Mouse (Mus musculus) olfactory bulb, adult 2 months (tissue): ENCODE measurements around the gene Lage3.

Experiments
- CTCF ChIP-seq: fragments of 200-500 bp; IDR thresholded peaks from 2 replicates; pipeline ENCODE4 v1.5.1; 2012; ENCODE audit warnings: low read depth, mild to moderate bottlenecking, low read length, moderate library complexity; ENCODE audit not compliant: insufficient read depth
- POLR2A ChIP-seq: fragments of 200-500 bp; IDR thresholded peaks from 2 replicates; pipeline ENCODE4 v1.6.1; 2012; ENCODE audit warnings: mild to moderate bottlenecking, low read depth, low read length, moderate library complexity; ENCODE audit not compliant: insufficient read depth

GRCm38 (mm10) chrX:74392535-74393443 lies 39.4 kb upstream of the Lage3 start, which contains the start of the genes Fam3a and Ikbkg:
- TF ChIP-seq CTCF (no peak), POLR2A (no peak)
